ENCODE assay signal across 8 mouse cellular contexts in genomic region chr11:61146645-61147299, GRCm38 (mm10). TPM values are rescaled to one million over a fixed set of nuclear protein-coding genes. Genes with fewer than 3 reads are reported as not detected.
A peak's percentile ranks its signal among the peaks of the same experiment; 100 is the strongest.
DNase-seq lines count a peak whose midpoint lies in the region; ATAC-seq and TF ChIP-seq lines count a peak whose summit lies in the region.

No protein-coding gene starts in this region.

- H3K4me1 ChIP-seq in thymus, adult 2 months (replicated peaks; ENCODE audit: control insufficient read depth, insufficient read depth, low read length), result peaks cover 14% of the 10 kb centered on the region
- H3K4me1 ChIP-seq in hindbrain, embryonic 10.5 days (replicated peaks), result peaks cover 14% of the 10 kb centered on the region
- H3K4me1 ChIP-seq in liver, embryonic 11.5 days (replicated peaks; ENCODE audit: control insufficient read depth, insufficient read depth, low read length), result peaks cover 19% of the 10 kb centered on the region
- no peaks in the 10 kb centered on the region; the same call in 1 of the 2 replicates for H3K4me1 ChIP-seq in neural tube, embryonic 11.5 days (ENCODE audit: control insufficient read depth, insufficient read depth, low read length)

- H3K9me3 ChIP-seq in hindbrain, embryonic 10.5 days, result no peaks in the 10 kb centered on the region
- H3K9me3 ChIP-seq in liver, embryonic 11.5 days (ENCODE audit: control insufficient read depth, low read length), result no peaks in the 10 kb centered on the region
- no peaks in the 10 kb centered on the region for H3K9me3 ChIP-seq in neural tube, embryonic 11.5 days (ENCODE audit: control insufficient read depth, low read length)

- TF ChIP-seq POLR2A in thymus, adult 2 months (IDR thresholded peaks at IDR 0.05; ENCODE audit: control insufficient read depth, extremely low read depth, insufficient read depth, low read length, poor library complexity), result no peak

- H3K4me2 ChIP-seq in liver, embryonic 11.5 days, result peak overlapping the region; percentile 79
- peak overlapping the region; percentile 57 for H3K4me2 ChIP-seq in neural tube, embryonic 11.5 days (ENCODE audit: low read depth)

- no peaks in the 10 kb centered on the region for H3K27me3 ChIP-seq in thymus, adult 2 months (ENCODE audit: control insufficient read depth, insufficient read depth, low read length)
- peaks cover 26% of the 10 kb centered on the region for H3K27me3 ChIP-seq in hindbrain, embryonic 10.5 days (ENCODE audit: insufficient read depth, poor library complexity, severe bottlenecking)
- peaks cover 10% of the 10 kb centered on the region for H3K27me3 ChIP-seq in liver, embryonic 11.5 days (replicated peaks; ENCODE audit: control insufficient read depth, insufficient read depth, low read length)
- no peaks in the 10 kb centered on the region for H3K27me3 ChIP-seq in neural tube, embryonic 11.5 days (ENCODE audit: control insufficient read depth, insufficient read depth, low read length)

- TF ChIP-seq CTCF in thymus, adult 2 months (IDR thresholded peaks at IDR 0.05; ENCODE audit: borderline replicate concordance, control insufficient read depth, extremely low read depth, insufficient read depth, low read length, poor library complexity), result no peak

- 80% methylated on average over 20 of the region's 20 CpGs for WGBS in thymus, adult 2 months
- WGBS in hindbrain, embryonic 10.5 days, result 12% methylated on average over 20 of the region's 20 CpGs
- 14% methylated on average over 20 of the region's 20 CpGs for WGBS in liver, embryonic 11.5 days
- WGBS in neural tube, embryonic 11.5 days, result 16% methylated on average over 20 of the region's 20 CpGs

- no peak overlapping the region for H3K27ac ChIP-seq in thymus, adult 2 months (ENCODE audit: control insufficient read depth, insufficient read depth, low read length)
- H3K27ac ChIP-seq in hindbrain, embryonic 10.5 days, result peak overlapping the region; percentile 66; the same call in 1 of the 2 replicates
- H3K27ac ChIP-seq in liver, embryonic 11.5 days (ENCODE audit: low read depth, low read length), result no peak overlapping the region
- H3K27ac ChIP-seq in neural tube, embryonic 11.5 days (ENCODE audit: low read depth, low read length), result no peak overlapping the region

- H3K4me3 ChIP-seq in thymus, adult 2 months (ENCODE audit: control insufficient read depth, insufficient read depth, low read length), result no peak overlapping the region
- peak overlapping the region; percentile 57 for H3K4me3 ChIP-seq in hindbrain, embryonic 10.5 days
- peak overlapping the region; percentile 45 for H3K4me3 ChIP-seq in liver, embryonic 11.5 days (ENCODE audit: low read depth, low read length)
- peak overlapping the region; percentile 32 for H3K4me3 ChIP-seq in neural tube, embryonic 11.5 days (ENCODE audit: low read depth, low read length)

- H3K9ac ChIP-seq in liver, embryonic 11.5 days (ENCODE audit: low read depth, low read length), result peak overlapping the region; percentile 48
- peak overlapping the region; percentile 35 for H3K9ac ChIP-seq in neural tube, embryonic 11.5 days (ENCODE audit: low read length)

- no peaks in the 10 kb centered on the region for H3K36me3 ChIP-seq in thymus, adult 2 months (ENCODE audit: control insufficient read depth, insufficient read depth, low read length)
- peaks cover 6% of the 10 kb centered on the region for H3K36me3 ChIP-seq in hindbrain, embryonic 10.5 days
- H3K36me3 ChIP-seq in liver, embryonic 11.5 days (ENCODE audit: control insufficient read depth, insufficient read depth, low read length), result 0 out of 2 replicates have a peak, but pooled peaks cover 2% of the 10 kb centered on the region
- no peaks in the 10 kb centered on the region for H3K36me3 ChIP-seq in neural tube, embryonic 11.5 days (ENCODE audit: control insufficient read depth, insufficient read depth, low read length)

- peak; percentile 50 for DNase-seq in thymus, postnatal 0 days (ENCODE audit: low spot score)
- DNase-seq in thymus, adult 2 months, result no peak
- peak; percentile 49 for DNase-seq in c-Kit-positive CD71-positive TER-119-positive erythroid progenitor cells, embryonic 14.5 days (ENCODE audit: low spot score)
- peak; percentile 61 for DNase-seq in hindbrain, embryonic 10.5 days (ENCODE audit: low spot score)
- DNase-seq in liver, embryonic 11.5 days (ENCODE audit: low spot score), result peak; percentile 72
- peak; percentile 46 for DNase-seq in neural tube, embryonic 11.5 days (ENCODE audit: low spot score)
- no peak for DNase-seq in layer of hippocampus, postnatal 36 days
- no peak for DNase-seq in layer of hippocampus, adult 9-11 months

- ATAC-seq in liver, embryonic 11.5 days (replicated peaks; ENCODE audit: low FRiP score), result peak; percentile 47; the same call in 1 of the 2 replicates
- no peak for ATAC-seq in neural tube, embryonic 11.5 days (ENCODE audit: insufficient read depth, low FRiP score, low TSS enrichment)

RNA-seq across cellular contexts. Expression of gene Tnfrsf13b, which starts 20.2 kb away (rescaled TPM):
- 51.8 and 56.0 TPM in 2 replicates for polyA plus RNA-seq in thymus, postnatal 0 days (2015; fragmentation: Nextera tagmentation; extraction: Ambion mirVana)
- 134 and 160 TPM in 2 replicates for polyA plus RNA-seq in thymus, adult 2 months (2012; rRNA removed)
- polyA plus RNA-seq in hindbrain, embryonic 10.5 days (2016; fragmentation: Nextera tagmentation; extraction: Ambion mirVana), result 0.73 and 1.5 TPM in 2 replicates
- 5.9 and 6.2 TPM in 2 replicates for polyA plus RNA-seq in liver, embryonic 11.5 days (2014; fragmentation: Nextera tagmentation; extraction: Ambion mirVana)
- polyA plus RNA-seq in neural tube, embryonic 11.5 days (2014; fragmentation: Nextera tagmentation; extraction: Ambion mirVana), result 0.80 and 1.6 TPM in 2 replicates
- total RNA-seq in layer of hippocampus, postnatal 36 days (2021), result 1 to 10 TPM; 1.1 to 1.4 TPM

RNA-seq across cellular contexts. Expression of gene Usp22, which starts 28.1 kb away (rescaled TPM):
- polyA plus RNA-seq in thymus, postnatal 0 days (2015; fragmentation: Nextera tagmentation; extraction: Ambion mirVana), result 51.3 and 53.9 TPM in 2 replicates
- polyA plus RNA-seq in thymus, adult 2 months (2012; rRNA removed), result 57.5 and 68.6 TPM in 2 replicates
- polyA plus RNA-seq in hindbrain, embryonic 10.5 days (2016; fragmentation: Nextera tagmentation; extraction: Ambion mirVana), result 206 and 255 TPM in 2 replicates
- 60.1 and 69.7 TPM in 2 replicates for polyA plus RNA-seq in liver, embryonic 11.5 days (2014; fragmentation: Nextera tagmentation; extraction: Ambion mirVana)
- 331 and 356 TPM in 2 replicates for polyA plus RNA-seq in neural tube, embryonic 11.5 days (2014; fragmentation: Nextera tagmentation; extraction: Ambion mirVana)
- 100 to 1,000 TPM; 211 to 228 TPM for total RNA-seq in layer of hippocampus, postnatal 36 days (2021)

Comparison
In these comparisons a context has a peak if more than half of its experiments do, and no peak if none do; other contexts are left out.
1. DNase-seq: peak in thymus, postnatal 0 days (single experiment), c-Kit-positive CD71-positive TER-119-positive erythroid progenitor cells, embryonic 14.5 days (single experiment), hindbrain, embryonic 10.5 days (single experiment), liver, embryonic 11.5 days (single experiment) and neural tube, embryonic 11.5 days (single experiment); none in thymus, adult 2 months (single experiment), layer of hippocampus, postnatal 36 days (0 of 2) and layer of hippocampus, adult 9-11 months (single experiment).